Mouse (Mus musculus): ENCODE data around the gene Aven. TPM values are rescaled to one million over a fixed set of nuclear protein-coding genes. Genes with fewer than 3 reads are reported as not detected.
A peak's percentile ranks its signal among the peaks of the same experiment; 100 is the strongest.

Aven gene
- polyA plus RNA-seq, 1 experiment from 2014 or later: 2.7 TPM

DNA sequence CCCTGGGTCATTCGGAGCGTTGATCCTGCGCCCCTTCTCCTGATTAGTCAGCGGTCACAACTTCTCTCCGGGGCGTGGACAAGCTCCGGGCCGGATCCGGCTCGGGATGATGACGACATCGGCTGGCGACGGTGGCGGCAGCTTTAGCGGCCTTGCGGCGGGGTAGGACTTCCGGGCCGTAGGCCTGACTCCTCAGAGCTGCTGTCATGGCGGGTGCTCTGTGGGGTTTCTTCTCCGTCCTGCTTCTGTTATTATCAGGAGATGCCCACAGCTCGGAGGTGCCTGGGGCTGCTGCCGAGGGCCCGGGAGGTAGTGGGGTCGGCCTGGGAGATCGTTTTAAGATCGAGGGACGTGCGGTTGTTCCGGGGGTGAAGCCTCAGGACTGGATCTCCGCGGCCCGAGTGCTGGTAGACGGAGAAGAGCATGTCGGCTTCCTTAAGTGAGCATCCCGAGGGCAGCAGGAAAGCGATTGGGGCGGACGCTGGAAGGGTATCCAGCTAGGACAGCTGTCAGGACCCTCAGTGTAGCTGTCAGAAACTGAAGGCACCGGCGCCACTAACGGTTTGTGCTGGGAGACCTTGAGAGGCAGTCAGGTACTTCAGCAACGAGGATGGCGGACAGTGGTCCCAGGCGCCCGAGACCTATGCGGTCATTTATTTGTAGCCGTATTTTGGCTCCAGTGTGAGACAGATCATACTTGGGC lies 37.8 kb upstream of the Aven start, which contains the start of gene Emc7:
Gene Emc7 (plus strand): TSS at position 136 of the 703 bp plus-strand sequence.
- H3K9ac ChIP-seq (ENCODE audit: low read length): peak within 1 kb of the TSS; percentile 91
- ATAC-seq (peak; percentile 100), DNase-seq (ENCODE audit: low spot score) (peak; percentile 97)
- peak within 1 kb of the TSS; percentile 61; the same call in 1 of the 2 replicates for H3K27ac ChIP-seq (ENCODE audit: low read depth, low read length)
- peaks cover 8% of the 10 kb centered on the region for H3K4me1 ChIP-seq (ENCODE audit: control insufficient read depth, insufficient read depth, low read length)
- H3K9me3 ChIP-seq (replicated peaks; ENCODE audit: control insufficient read depth, low read length): no peaks in the 10 kb centered on the region
- H3K36me3 ChIP-seq (ENCODE audit: control insufficient read depth, insufficient read depth, low read length): no peaks in the 10 kb centered on the region
- peak within 1 kb of the TSS; percentile 61 for H3K4me2 ChIP-seq (ENCODE audit: low read length)
- peak within 1 kb of the TSS; percentile 78 for H3K4me3 ChIP-seq (ENCODE audit: low read depth, low read length)
- WGBS: under 1% methylated on average over 49 of the region's 49 CpGs
- no peaks in the 10 kb centered on the region for H3K27me3 ChIP-seq (replicated peaks; ENCODE audit: control insufficient read depth, insufficient read depth, low read length)

DNA sequence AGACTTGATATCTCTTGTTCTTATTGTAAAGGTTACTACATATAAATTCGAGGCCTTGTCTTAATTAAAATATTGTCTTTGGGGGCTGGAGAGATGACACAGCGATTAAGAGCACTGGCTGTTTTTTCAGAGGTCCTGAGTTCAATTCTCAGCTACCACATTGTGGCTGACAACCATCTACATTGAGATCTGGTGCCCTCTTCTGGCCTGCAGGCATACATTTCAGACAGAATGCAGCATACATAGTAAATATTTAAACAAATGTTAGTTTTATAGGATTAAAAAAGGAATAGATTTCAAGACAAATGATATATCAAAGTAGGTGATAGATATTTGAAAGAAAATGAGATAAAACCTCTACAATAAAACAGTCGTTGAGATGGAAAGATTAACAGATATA lies 32.2 kb upstream of the Aven start:
- Histone ChIP-seq H3K27me3 (replicated peaks; ENCODE audit: control insufficient read depth, insufficient read depth, low read length) (no peaks in the 10 kb centered on the region), H3K27ac (ENCODE audit: low read depth, low read length) (no peak overlapping the region), H3K4me3 (ENCODE audit: low read depth, low read length) (no peak overlapping the region), H3K36me3 (ENCODE audit: control insufficient read depth, insufficient read depth, low read length) (peaks cover 18% of the 10 kb centered on the region), H3K4me1 (ENCODE audit: control insufficient read depth, insufficient read depth, low read length) (peaks cover 8% of the 10 kb centered on the region), H3K9me3 (replicated peaks; ENCODE audit: control insufficient read depth, low read length) (no peaks in the 10 kb centered on the region), H3K9ac (ENCODE audit: low read length) (no peak overlapping the region), H3K4me2 (ENCODE audit: low read length) (no peak overlapping the region)
- DNase-seq (ENCODE audit: low spot score) (no peak), ATAC-seq (no peak)
- WGBS: 93% methylated on average over 3 of the region's 3 CpGs

DNA sequence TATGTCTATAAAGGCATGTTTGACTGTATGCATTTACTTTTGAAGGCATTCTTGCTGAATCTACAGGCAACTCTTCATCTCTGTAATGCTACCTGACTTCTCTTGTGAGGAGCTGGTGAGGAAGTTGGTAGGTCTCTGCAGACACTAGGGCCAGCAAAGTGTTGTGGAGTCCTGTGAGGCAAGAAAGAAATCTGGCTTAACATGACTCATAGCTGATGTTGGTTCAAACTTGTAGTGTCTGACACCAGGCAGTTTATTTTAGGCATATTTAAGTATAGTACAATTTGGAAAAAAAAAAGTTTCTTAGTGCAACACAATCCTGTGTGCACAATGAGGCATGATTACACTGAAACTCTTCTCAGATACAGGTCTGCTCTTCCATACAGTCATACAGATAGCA lies 23.2 kb upstream of the Aven start:
- H3K9me3 ChIP-seq (replicated peaks; ENCODE audit: control insufficient read depth, low read length): no peaks in the 10 kb centered on the region
- H3K4me2 ChIP-seq (ENCODE audit: low read length): no peak overlapping the region
- ATAC-seq: no peak
- peaks cover 46% of the 10 kb centered on the region for H3K36me3 ChIP-seq (ENCODE audit: control insufficient read depth, insufficient read depth, low read length)
- no peak overlapping the region for H3K9ac ChIP-seq (ENCODE audit: low read length)
- no peaks in the 10 kb centered on the region for H3K4me1 ChIP-seq (ENCODE audit: control insufficient read depth, insufficient read depth, low read length)
- no peaks in the 10 kb centered on the region for H3K27me3 ChIP-seq (replicated peaks; ENCODE audit: control insufficient read depth, insufficient read depth, low read length)
- no peak overlapping the region for H3K27ac ChIP-seq (ENCODE audit: low read depth, low read length)
- H3K4me3 ChIP-seq (ENCODE audit: low read depth, low read length): no peak overlapping the region
- no peak for DNase-seq (ENCODE audit: low spot score)

DNA sequence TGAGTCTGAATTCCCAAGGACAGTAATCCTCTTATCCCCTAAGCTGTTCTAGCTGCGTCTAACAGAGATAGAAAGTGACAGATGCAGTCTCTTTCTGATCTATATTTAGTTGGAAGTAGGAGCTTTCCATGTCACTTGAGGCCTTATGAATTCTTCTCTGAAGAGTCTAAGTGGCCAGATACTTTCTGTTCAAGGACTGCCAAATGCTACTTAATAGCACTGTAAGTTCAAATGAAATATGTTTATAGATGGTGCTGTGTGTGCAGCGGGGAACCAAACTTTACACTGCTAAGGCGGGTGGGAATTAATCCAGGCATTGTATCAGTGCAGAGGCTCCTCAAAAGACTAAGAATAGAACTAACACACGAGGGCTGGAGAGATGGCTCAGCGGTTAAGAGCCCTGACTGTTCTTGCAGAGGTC lies 21.8 kb upstream of the Aven start:
- Histone ChIP-seq H3K9me3 (replicated peaks; ENCODE audit: control insufficient read depth, low read length) (no peaks in the 10 kb centered on the region), H3K36me3 (ENCODE audit: control insufficient read depth, insufficient read depth, low read length) (peaks cover 41% of the 10 kb centered on the region), H3K9ac (ENCODE audit: low read length) (no peak overlapping the region), H3K4me1 (ENCODE audit: control insufficient read depth, insufficient read depth, low read length) (no peaks in the 10 kb centered on the region), H3K27me3 (replicated peaks; ENCODE audit: control insufficient read depth, insufficient read depth, low read length) (no peaks in the 10 kb centered on the region), H3K4me2 (ENCODE audit: low read length) (no peak overlapping the region), H3K27ac (ENCODE audit: low read depth, low read length) (no peak overlapping the region), H3K4me3 (ENCODE audit: low read depth, low read length) (no peak overlapping the region)
- DNase-seq (ENCODE audit: low spot score) (peak; percentile 3), ATAC-seq (no peak)
- WGBS: 51% methylated on average over 5 of the region's 5 CpGs

DNA sequence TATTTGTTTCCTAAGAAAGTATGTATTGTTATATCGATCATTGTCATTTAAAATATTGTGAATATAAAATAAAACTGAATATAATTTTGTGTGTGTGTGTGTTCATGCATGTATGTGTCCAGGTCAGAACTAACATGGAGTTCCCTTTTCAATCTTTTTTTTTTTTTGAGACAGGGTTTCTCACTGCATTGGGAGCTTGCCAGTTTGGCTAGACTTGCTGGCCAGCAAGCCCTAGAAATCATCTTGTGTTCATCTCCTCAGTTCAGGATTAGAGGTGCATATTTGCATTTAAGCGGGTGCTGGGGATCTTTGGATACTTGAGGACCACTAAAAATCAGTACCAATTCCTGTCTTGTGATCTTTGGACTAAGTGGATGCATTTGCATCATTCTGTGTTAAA lies 20.7 kb upstream of the Aven start:
- no peak overlapping the region for H3K4me2 ChIP-seq (ENCODE audit: low read length)
- no peaks in the 10 kb centered on the region for H3K4me1 ChIP-seq (ENCODE audit: control insufficient read depth, insufficient read depth, low read length)
- no peak for ATAC-seq
- H3K27me3 ChIP-seq (replicated peaks; ENCODE audit: control insufficient read depth, insufficient read depth, low read length): no peaks in the 10 kb centered on the region
- H3K27ac ChIP-seq (ENCODE audit: low read depth, low read length): no peak overlapping the region
- 92% methylated on average over 2 of the region's 2 CpGs for WGBS
- peaks cover 32% of the 10 kb centered on the region for H3K36me3 ChIP-seq (ENCODE audit: control insufficient read depth, insufficient read depth, low read length)
- no peak overlapping the region for H3K9ac ChIP-seq (ENCODE audit: low read length)
- DNase-seq (ENCODE audit: low spot score): no peak
- no peaks in the 10 kb centered on the region for H3K9me3 ChIP-seq (replicated peaks; ENCODE audit: control insufficient read depth, low read length)
- H3K4me3 ChIP-seq (ENCODE audit: low read depth, low read length): no peak overlapping the region

DNA sequence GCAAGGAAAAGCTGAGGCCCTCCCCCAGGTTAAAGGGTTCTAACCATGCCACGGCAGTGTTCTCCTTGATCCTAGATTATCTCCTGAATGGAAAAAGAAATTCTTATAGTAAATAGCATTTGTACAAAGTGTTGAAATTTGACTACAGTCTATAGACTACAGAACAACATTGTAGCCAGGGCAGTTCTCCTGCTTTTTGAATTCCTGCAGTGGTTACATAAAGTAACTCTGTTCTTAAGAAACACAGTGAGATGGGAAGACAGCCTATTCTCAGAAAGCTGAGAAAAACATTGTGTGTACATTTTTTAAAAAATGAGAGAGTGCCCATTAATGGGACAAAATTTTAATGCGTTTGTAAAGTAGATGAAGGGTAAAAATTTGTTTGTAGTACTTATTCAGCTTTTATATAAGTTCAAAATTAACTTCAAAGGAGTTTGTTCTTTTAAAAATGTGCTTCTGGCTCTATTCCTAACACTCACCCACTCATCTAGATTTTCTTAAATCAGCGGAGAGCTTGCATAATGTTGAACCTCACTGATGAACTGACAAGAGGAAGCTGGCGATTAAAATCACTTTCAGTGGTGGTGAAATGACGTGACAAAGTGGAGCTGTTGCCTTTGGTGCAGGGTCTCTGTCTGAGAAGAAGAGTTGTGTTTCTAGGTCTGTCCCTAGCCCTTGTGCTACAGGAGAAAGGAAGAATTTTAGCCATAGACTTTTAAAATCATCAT lies 17.6 kb upstream of the Aven start:
- no peak for ATAC-seq
- Histone ChIP-seq H3K9ac (ENCODE audit: low read length) (no peak overlapping the region), H3K4me1 (ENCODE audit: control insufficient read depth, insufficient read depth, low read length) (no peaks in the 10 kb centered on the region), H3K27me3 (replicated peaks; ENCODE audit: control insufficient read depth, insufficient read depth, low read length) (no peaks in the 10 kb centered on the region), H3K9me3 (replicated peaks; ENCODE audit: control insufficient read depth, low read length) (no peaks in the 10 kb centered on the region), H3K4me3 (ENCODE audit: low read depth, low read length) (no peak overlapping the region), H3K27ac (ENCODE audit: low read depth, low read length) (no peak overlapping the region), H3K4me2 (ENCODE audit: low read length) (no peak overlapping the region), H3K36me3 (ENCODE audit: control insufficient read depth, insufficient read depth, low read length) (0 out of 2 replicates have a peak, but pooled peaks cover 3% of the 10 kb centered on the region)
- no peak for DNase-seq (ENCODE audit: low spot score)
- WGBS: 81% methylated on average over 5 of the region's 5 CpGs

DNA sequence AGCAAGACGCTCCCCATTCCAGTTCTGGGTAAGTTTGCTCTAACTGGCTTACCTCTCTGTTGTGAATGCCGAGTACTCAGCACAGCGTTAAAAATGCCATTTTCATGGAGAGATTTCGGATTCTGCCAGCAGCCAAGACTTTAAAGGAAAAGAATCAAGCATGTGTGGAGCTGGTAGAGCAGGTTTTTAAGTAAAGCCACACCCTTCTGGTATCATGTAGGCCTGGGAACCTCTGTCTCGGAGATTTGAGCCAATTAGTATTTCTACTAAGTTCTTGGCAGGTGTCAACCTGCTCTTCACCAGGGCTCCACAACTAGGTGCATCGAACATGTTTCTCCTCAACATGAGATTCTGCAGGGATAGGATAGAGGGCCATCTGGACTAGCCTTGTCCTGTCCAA lies 16.2 kb upstream of the Aven start:
- H3K27me3 ChIP-seq (replicated peaks; ENCODE audit: control insufficient read depth, insufficient read depth, low read length): no peaks in the 10 kb centered on the region
- no peaks in the 10 kb centered on the region for H3K9me3 ChIP-seq (replicated peaks; ENCODE audit: control insufficient read depth, low read length)
- DNase-seq (ENCODE audit: low spot score) (no peak), ATAC-seq (no peak)
- 84% methylated on average over 6 of the region's 6 CpGs for WGBS
- no peak overlapping the region for H3K9ac ChIP-seq (ENCODE audit: low read length)
- H3K4me1 ChIP-seq (ENCODE audit: control insufficient read depth, insufficient read depth, low read length): no peaks in the 10 kb centered on the region
- no peak overlapping the region for H3K4me2 ChIP-seq (ENCODE audit: low read length)
- H3K4me3 ChIP-seq (ENCODE audit: low read depth, low read length): no peak overlapping the region
- H3K36me3 ChIP-seq (ENCODE audit: control insufficient read depth, insufficient read depth, low read length): no peaks in the 10 kb centered on the region
- H3K27ac ChIP-seq (ENCODE audit: low read depth, low read length): no peak overlapping the region

DNA sequence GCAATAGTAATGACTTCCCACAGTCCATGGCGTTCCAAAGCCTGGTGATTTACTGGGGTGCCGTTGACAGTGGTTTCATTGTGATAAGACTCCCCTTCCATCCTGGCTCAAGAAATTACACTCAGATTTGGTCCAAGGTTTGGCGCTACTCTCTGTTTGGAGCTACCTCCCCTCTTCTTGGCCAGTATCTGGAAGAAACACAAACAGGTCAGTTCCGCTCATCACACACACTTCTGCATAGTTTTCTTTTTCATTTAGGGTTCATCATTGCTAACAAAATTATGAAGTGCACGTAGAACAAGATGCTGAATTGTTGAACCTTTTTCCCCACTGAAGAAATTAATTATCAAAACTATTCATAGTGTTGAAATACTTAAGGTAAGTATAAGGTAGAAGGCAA lies 12.1 kb upstream of the Aven start, which contains the start of gene Chrm5:
Gene Chrm5 (minus strand): TSS at position 101 of the 400 bp plus-strand sequence.
- ATAC-seq (no peak), DNase-seq (ENCODE audit: low spot score) (no peak)
- no peaks in the 10 kb centered on the region for H3K9me3 ChIP-seq (replicated peaks; ENCODE audit: control insufficient read depth, low read length)
- no peak within 1 kb of the TSS for H3K9ac ChIP-seq (ENCODE audit: low read length)
- no peaks in the 10 kb centered on the region for H3K36me3 ChIP-seq (ENCODE audit: control insufficient read depth, insufficient read depth, low read length)
- H3K4me1 ChIP-seq (ENCODE audit: control insufficient read depth, insufficient read depth, low read length): no peaks in the 10 kb centered on the region
- no peaks in the 10 kb centered on the region for H3K27me3 ChIP-seq (replicated peaks; ENCODE audit: control insufficient read depth, insufficient read depth, low read length)
- WGBS: 96% methylated on average over 5 of the region's 5 CpGs
- no peak within 1 kb of the TSS for H3K4me2 ChIP-seq (ENCODE audit: low read length)
- H3K27ac ChIP-seq (ENCODE audit: low read depth, low read length): no peak within 1 kb of the TSS
- H3K4me3 ChIP-seq (ENCODE audit: low read depth, low read length): no peak within 1 kb of the TSS

DNA sequence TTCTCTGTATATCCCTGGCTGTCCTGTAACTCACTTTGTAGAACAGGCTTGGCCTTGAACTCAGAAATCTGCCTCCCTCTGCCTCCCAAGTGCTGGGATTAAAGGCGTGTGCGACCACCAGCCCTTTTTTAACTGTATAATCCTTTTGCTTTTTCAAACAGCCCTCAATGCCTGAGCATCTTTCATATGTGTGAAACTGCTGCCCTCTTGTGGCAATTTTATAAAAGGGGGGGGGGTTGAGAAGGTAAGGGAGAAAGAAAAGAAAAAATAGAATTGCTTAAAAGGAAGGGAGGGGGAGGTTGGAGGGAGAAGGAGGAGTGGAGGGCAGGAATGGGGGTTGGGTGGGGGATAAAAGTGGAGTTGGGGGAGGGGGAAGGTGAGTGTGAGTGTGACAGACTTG lies 11.2 kb upstream of the Aven start:
- DNase-seq (ENCODE audit: low spot score) (peak; percentile 78), ATAC-seq (peak; percentile 61)
- Histone ChIP-seq H3K36me3 (ENCODE audit: control insufficient read depth, insufficient read depth, low read length) (no peaks in the 10 kb centered on the region), H3K27me3 (replicated peaks; ENCODE audit: control insufficient read depth, insufficient read depth, low read length) (no peaks in the 10 kb centered on the region), H3K4me1 (ENCODE audit: control insufficient read depth, insufficient read depth, low read length) (no peaks in the 10 kb centered on the region), H3K4me3 (ENCODE audit: low read depth, low read length) (no peak overlapping the region), H3K27ac (ENCODE audit: low read depth, low read length) (no peak overlapping the region), H3K9ac (ENCODE audit: low read length) (no peak overlapping the region), H3K4me2 (ENCODE audit: low read length) (no peak overlapping the region), H3K9me3 (replicated peaks; ENCODE audit: control insufficient read depth, low read length) (no peaks in the 10 kb centered on the region)
- WGBS: 3% methylated on average over 2 of the region's 2 CpGs
